Mouse (Mus musculus) liver, embryonic 16.5 days (tissue): ENCODE measurements at regions not wholly inside any gene's neighbourhood (a gene's known extent, or its start where the extent isn't known, plus 50 kb on each side); places are given as distances from the start of the nearest gene placed in this dataset.

ENCODE experiments used
- ATAC-seq: fragments of 200-750 bp; cut with Nextera tagmentation; 2 replicates; pipeline ENCODE4 v1.8.0; 2017; ENCODE audit warnings: low read depth, mild to moderate bottlenecking, moderate number of reproducible peaks, moderate library complexity
- H3K27ac ChIP-seq: fragments of 300-500 bp; sonication (generic); 2 replicates; pipeline ENCODE4 v1.5.1; 2014; ENCODE audit warnings: mild to moderate bottlenecking, low read length
- H3K27me3 ChIP-seq: fragments of 300-500 bp; sonication (generic); 2 replicates; pipeline ENCODE4 v1.6.1; 2014; ENCODE audit warnings: low read depth, low read length, mixed read lengths; ENCODE audit not compliant: control insufficient read depth, insufficient read depth
- H3K36me3 ChIP-seq: fragments of 300-500 bp; sonication (generic); 2 replicates; pipeline ENCODE4 v1.6.1; 2014; ENCODE audit warnings: mild to moderate bottlenecking; ENCODE audit not compliant: control insufficient read depth, insufficient read depth
- H3K4me1 ChIP-seq: fragments of 300-500 bp; sonication (generic); 2 replicates; pipeline ENCODE4 v1.6.1; 2014; ENCODE audit warnings: low read depth, low read length, mixed read lengths; ENCODE audit not compliant: control insufficient read depth
- H3K4me2 ChIP-seq: fragments of 300-500 bp; sonication (generic); 2 replicates; pipeline ENCODE4 v1.6.1; 2014; ENCODE audit warnings: low read depth, low read length, mixed read lengths
- H3K4me3 ChIP-seq: fragments of 300-500 bp; sonication (generic); 2 replicates; pipeline ENCODE4 v1.5.1; 2014; ENCODE audit warnings: low read depth, mild to moderate bottlenecking, low read length
- H3K9ac ChIP-seq: fragments of 300-500 bp; sonication (generic); 2 replicates; pipeline ENCODE4 v1.6.1; 2014; ENCODE audit warnings: low read depth, low read length
- H3K9me3 ChIP-seq: fragments of 300-500 bp; sonication (generic); replicated peaks from 2 replicates; pipeline ENCODE4 v1.6.1; 2016; ENCODE audit warnings: low read length; ENCODE audit not compliant: control insufficient read depth
- WGBS: fragments of 180-500 bp; shearing (Covaris S2); extraction: QIAGEN DNeasy Blood & Tissue Kit; methylation state at CpG from one replicate; pipeline ENCODE4 v1.1.7; 2014; ENCODE audit not compliant: insufficient replicate concordance; 5-methylcytosine and 5-hydroxymethylcytosine counted together

GRCm38 (mm10) chr4:125315818-125316217, 174.7 kb upstream of the Grik3 start:
- Histone ChIP-seq H3K36me3 (no peaks in the 10 kb centered on the region), H3K27me3 (no peaks in the 10 kb centered on the region), H3K9ac (no peak overlapping the region), H3K4me3 (no peak overlapping the region), H3K9me3 (no peaks in the 10 kb centered on the region), H3K27ac (no peak overlapping the region), H3K4me2 (no peak overlapping the region), H3K4me1 (no peaks in the 10 kb centered on the region)
- ATAC-seq: no peak
- WGBS: 15% methylated on average over 6 of the region's 6 CpGs

DNA sequence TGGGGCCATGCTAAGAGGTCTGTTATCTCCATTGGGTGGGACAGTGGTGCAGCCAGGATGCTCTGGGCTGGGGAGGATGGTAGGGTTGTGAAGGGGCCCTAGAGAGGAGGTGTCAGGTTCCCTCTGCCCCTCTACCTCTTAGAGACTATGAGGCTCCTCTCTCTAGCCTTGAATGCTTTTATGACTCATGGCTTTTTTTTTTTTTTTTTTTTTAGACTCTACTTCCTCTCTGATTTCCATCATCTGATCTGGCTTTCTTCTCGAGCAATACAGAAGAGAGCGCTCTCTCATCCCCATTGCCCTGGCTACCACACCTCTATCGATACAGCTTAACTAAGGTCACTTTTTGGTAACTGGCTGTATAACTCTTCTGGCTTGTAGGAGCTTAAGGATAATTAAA, 176.6 kb upstream of the Grik3 start:
- no peaks in the 10 kb centered on the region for H3K36me3 ChIP-seq
- H3K27me3 ChIP-seq: no peaks in the 10 kb centered on the region
- H3K9me3 ChIP-seq: no peaks in the 10 kb centered on the region
- H3K9ac ChIP-seq: no peak overlapping the region
- ATAC-seq: no peak
- 57% methylated on average over 3 of the region's 3 CpGs for WGBS
- no peak overlapping the region for H3K4me2 ChIP-seq
- H3K27ac ChIP-seq: no peak overlapping the region
- no peaks in the 10 kb centered on the region for H3K4me1 ChIP-seq
- no peak overlapping the region for H3K4me3 ChIP-seq

DNA sequence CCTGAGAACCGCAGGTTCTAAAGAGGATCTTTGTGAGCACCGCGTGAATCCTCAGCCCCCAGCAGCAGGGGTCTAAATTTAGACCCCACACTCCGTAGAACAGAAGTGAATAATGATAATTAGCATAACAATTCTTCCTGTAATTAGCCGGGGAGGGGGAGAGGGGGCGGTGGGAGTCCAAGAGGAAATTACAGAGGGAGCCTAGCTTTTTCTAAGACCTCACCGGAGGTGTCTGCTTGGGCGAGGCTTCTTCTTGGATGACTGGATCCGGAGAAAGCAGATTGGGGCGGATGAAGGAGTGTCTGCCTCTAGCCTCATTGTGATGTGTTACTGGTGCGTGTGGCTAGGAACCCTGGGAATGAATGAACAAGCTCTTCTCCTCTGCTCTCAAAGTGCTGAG, 177.2 kb upstream of the Grik3 start:
- Histone ChIP-seq H3K27me3 (no peaks in the 10 kb centered on the region), H3K4me2 (no peak overlapping the region), H3K4me3 (no peak overlapping the region), H3K4me1 (no peaks in the 10 kb centered on the region), H3K36me3 (no peaks in the 10 kb centered on the region), H3K27ac (no peak overlapping the region), H3K9me3 (no peaks in the 10 kb centered on the region), H3K9ac (no peak overlapping the region)
- WGBS: 8% methylated on average over 11 of the region's 11 CpGs
- no peak for ATAC-seq

GRCm38 (mm10) chr4:125308171-125308570, 180.5 kb upstream of the Zc3h12a start:
- no peaks in the 10 kb centered on the region for H3K4me1 ChIP-seq
- H3K9ac ChIP-seq: no peak overlapping the region
- no peak overlapping the region for H3K4me3 ChIP-seq
- no peaks in the 10 kb centered on the region for H3K36me3 ChIP-seq
- 39% methylated on average over 8 of the region's 8 CpGs for WGBS
- H3K4me2 ChIP-seq: no peak overlapping the region
- no peak overlapping the region for H3K27ac ChIP-seq
- no peak for ATAC-seq
- no peaks in the 10 kb centered on the region for H3K9me3 ChIP-seq
- H3K27me3 ChIP-seq: no peaks in the 10 kb centered on the region

DNA sequence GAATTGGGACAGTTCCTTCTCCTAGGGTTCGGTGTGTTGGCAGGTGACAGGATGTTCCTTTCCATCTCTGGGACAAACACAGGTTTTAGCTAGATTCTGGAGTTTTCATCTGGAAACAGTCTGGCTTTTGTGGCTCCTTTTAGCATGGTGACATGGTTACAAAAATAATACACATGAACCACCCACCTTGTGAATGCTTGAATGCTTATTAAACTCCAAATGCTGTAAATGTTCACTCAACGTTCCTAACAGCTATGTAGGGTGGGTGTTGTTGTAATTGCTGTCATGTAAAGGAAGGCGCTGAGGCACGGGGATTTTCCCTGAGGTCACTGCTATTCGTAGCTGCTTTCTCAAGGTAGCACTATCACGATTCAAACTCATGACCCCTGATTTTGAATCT, 178.1 kb upstream of the Zc3h12a start:
- no peak for ATAC-seq
- Histone ChIP-seq H3K4me2 (no peak overlapping the region), H3K4me1 (no peaks in the 10 kb centered on the region), H3K27ac (no peak overlapping the region), H3K4me3 (no peak overlapping the region), H3K9me3 (no peaks in the 10 kb centered on the region), H3K27me3 (no peaks in the 10 kb centered on the region), H3K9ac (no peak overlapping the region), H3K36me3 (no peaks in the 10 kb centered on the region)
- 59% methylated on average over 6 of the region's 6 CpGs for WGBS

DNA sequence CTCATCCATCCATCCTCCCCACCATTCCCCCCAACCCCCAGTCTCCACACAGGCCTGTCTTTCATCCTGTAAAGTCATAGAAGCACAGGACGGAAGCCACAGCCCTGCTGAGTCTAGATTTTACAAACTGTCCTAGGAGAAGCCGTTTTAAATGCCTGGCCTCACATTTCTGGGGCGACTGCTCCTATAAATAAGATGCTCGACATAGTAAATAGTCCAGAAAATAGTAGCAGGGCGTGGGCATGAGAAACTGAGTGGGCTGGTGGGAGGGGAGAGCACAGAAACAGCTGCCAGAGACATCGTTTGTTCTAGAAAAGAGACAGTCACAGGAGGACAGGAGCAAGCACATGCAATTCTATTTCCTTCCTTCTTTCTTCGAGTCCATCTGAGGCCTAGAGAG, 175.0 kb upstream of the Zc3h12a start:
- Histone ChIP-seq H3K9ac (no peak overlapping the region), H3K36me3 (no peaks in the 10 kb centered on the region), H3K4me2 (no peak overlapping the region), H3K4me1 (no peaks in the 10 kb centered on the region), H3K9me3 (no peaks in the 10 kb centered on the region), H3K4me3 (no peak overlapping the region), H3K27ac (no peak overlapping the region), H3K27me3 (no peaks in the 10 kb centered on the region)
- 33% methylated on average over 7 of the region's 7 CpGs for WGBS
- ATAC-seq: no peak

GRCm38 (mm10) chr4:125300503-125301457, 173.1 kb upstream of the Zc3h12a start:
- Histone ChIP-seq H3K9me3 (no peaks in the 10 kb centered on the region), H3K4me2 (no peak overlapping the region), H3K4me3 (no peak overlapping the region), H3K36me3 (no peaks in the 10 kb centered on the region), H3K27ac (no peak overlapping the region), H3K27me3 (no peaks in the 10 kb centered on the region), H3K4me1 (no peaks in the 10 kb centered on the region), H3K9ac (no peak overlapping the region)
- no peak for ATAC-seq
- WGBS: 23% methylated on average over 33 of the region's 33 CpGs

GRCm38 (mm10) chr4:125290761-125291160, 163.1 kb upstream of the Zc3h12a start:
- Histone ChIP-seq H3K9ac (no peak overlapping the region), H3K9me3 (no peaks in the 10 kb centered on the region), H3K27me3 (no peaks in the 10 kb centered on the region), H3K36me3 (no peaks in the 10 kb centered on the region), H3K4me1 (no peaks in the 10 kb centered on the region), H3K4me3 (no peak overlapping the region), H3K27ac (no peak overlapping the region), H3K4me2 (no peak overlapping the region)
- ATAC-seq: no peak
- WGBS: 65% methylated on average over 6 of the region's 6 CpGs

- Histone ChIP-seq H3K4me3 (no peak overlapping the region), H3K4me1 (no peaks in the 10 kb centered on the region), H3K27me3 (no peaks in the 10 kb centered on the region), H3K36me3 (no peaks in the 10 kb centered on the region), H3K9ac (no peak overlapping the region), H3K4me2 (no peak overlapping the region), H3K9me3 (no peaks in the 10 kb centered on the region), H3K27ac (no peak overlapping the region)
- no peak for ATAC-seq
- WGBS: 0% methylated on average over 1 of the region's 1 CpGs
Measured at GRCm38 (mm10) chr4:125289709-125290108, 162.1 kb upstream of the Zc3h12a start.
